Mouse (Mus musculus): ENCODE data around the gene Arl6ip5.

GRCm38 (mm10) chr6:97210191-97210961 is at the start of gene Arl6ip5:
- TF ChIP-seq CTCF (IDR thresholded peaks at IDR 0.05; ENCODE audit: low read depth) (no peak), EP300 (IDR thresholded peaks at IDR 0.05; ENCODE audit: low read depth) (no peak)
